Mouse (Mus musculus) embryonic fibroblast, embryonic 13.5 days (primary cell): ENCODE results near the gene Gm20388. TPM values are rescaled to one million over a fixed set of nuclear protein-coding genes. Genes with fewer than 3 reads are reported as not detected.

Experiments
- H3K27ac ChIP-seq: 2 replicates; pipeline ENCODE4 v1.5.1; 2012; ENCODE audit warnings: low read length, control low read depth, inconsistent platforms; ENCODE audit not compliant: insufficient read depth
- H3K4me1 ChIP-seq: 2 replicates; pipeline ENCODE4 v1.6.1; 2011; ENCODE audit warnings: low read length; ENCODE audit not compliant: control insufficient read depth, insufficient read depth
- H3K4me3 ChIP-seq: 2 replicates; pipeline ENCODE4 v1.5.1; 2011; ENCODE audit warnings: mild to moderate bottlenecking, control low read depth, low read length; ENCODE audit not compliant: insufficient read depth
- CTCF ChIP-seq: IDR thresholded peaks from 2 replicates; pipeline ENCODE4 v1.5.1; 2011; ENCODE audit warnings: mild to moderate bottlenecking, control low read depth, low read length, moderate library complexity, borderline replicate concordance; ENCODE audit not compliant: insufficient read depth
- POLR2A ChIP-seq: IDR thresholded peaks from 2 replicates; pipeline ENCODE4 v1.6.1; 2011; ENCODE audit warnings: low read depth, mild to moderate bottlenecking, control low read depth, low read length, moderate library complexity
- polyA plus RNA-seq: library from polyadenylated mRNA; stranded (reverse); fragments of >200 nt; gene quantifications from 2 replicates; pipeline ENCODE4 v1.2.4, GENCODE M21; 2011; ENCODE audit warnings: low read depth; ENCODE audit not compliant: missing spikeins, insufficient read length

Gm20388 gene
- polyA plus RNA-seq, 1 experiment, result 82.8 TPM

DNA sequence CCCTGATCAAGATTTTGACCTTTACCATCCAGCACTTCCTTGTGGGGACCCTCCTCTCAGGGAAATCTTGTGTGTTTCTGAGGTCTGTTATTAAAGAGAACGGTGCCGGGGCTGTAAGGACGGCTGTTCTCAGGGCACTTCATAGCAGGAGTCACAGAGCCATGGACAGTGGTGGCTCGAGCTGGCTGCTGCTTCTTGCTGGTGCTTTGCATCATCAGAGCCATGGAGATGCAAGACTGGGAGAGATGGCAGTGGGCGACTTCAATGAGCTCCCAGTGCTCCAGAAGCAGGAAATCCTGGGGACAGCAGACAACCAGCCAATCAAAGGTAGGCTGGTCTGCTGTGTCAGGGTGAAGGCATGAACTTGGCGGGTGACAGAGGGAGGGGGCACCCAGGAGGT, 2850.5 kb downstream of the Gm20388 start:
- Histone ChIP-seq H3K4me3 (no peak overlapping the region), H3K4me1 (no peaks in the 10 kb centered on the region), H3K27ac (no peak overlapping the region)
- no peak for TF ChIP-seq POLR2A
- TF ChIP-seq CTCF, result no peak

DNA sequence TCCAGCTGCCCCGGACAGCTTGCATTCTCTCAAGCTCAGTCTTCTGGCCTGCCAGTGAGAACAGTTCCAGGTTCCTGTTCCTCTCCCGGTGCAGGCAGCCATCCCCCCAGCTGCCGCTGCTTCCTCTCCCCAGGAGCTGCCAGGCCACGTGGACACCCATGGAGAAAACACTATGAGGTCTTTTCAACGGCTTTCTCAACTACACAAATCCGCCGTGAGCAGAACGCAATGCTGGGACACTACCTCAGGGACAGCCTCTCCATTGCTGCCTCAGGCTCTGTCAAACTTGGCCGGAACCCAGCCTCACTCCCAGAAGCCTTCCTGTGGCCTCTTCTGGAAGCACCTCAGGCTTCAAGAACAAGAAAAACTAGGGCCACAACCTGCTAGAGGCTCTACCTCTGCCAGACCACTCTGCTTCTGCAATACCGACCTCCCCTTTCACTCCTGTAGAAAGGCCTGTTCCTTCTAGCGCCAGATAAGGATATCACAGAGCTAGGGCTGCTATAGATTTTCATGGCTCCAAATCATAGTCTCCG, 2852.2 kb downstream of the Gm20388 start:
- no peak overlapping the region for H3K27ac ChIP-seq
- no peak for TF ChIP-seq POLR2A
- no peak for TF ChIP-seq CTCF
- no peak overlapping the region for H3K4me3 ChIP-seq
- no peaks in the 10 kb centered on the region for H3K4me1 ChIP-seq

DNA sequence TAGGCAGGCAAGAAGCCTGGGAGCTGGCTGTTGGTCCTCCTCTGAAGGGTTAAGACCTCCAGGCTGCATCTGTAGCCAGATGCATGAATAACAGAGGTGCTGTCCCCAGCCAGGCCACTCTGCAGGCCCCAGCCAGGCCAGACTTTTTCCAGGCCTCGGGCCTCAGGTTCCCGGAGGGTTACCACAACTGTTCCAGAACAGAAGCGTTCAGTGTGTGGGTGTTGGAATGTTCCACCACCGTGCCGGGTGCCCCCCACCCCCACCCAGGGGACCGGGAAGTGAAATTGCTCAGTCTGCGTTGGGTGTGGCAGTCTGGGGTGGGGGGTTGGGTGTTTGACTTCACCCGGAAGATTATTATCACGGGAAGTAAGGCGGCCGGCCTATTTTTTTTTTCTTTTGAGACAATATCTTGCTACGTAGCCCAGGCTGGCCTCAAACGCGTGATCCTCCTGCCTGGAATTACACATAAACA, 2852.7 kb downstream of the Gm20388 start:
- no peak overlapping the region for H3K4me3 ChIP-seq
- TF ChIP-seq POLR2A (no peak), CTCF (no peak)
- H3K4me1 ChIP-seq, result no peaks in the 10 kb centered on the region
- no peak overlapping the region for H3K27ac ChIP-seq

DNA sequence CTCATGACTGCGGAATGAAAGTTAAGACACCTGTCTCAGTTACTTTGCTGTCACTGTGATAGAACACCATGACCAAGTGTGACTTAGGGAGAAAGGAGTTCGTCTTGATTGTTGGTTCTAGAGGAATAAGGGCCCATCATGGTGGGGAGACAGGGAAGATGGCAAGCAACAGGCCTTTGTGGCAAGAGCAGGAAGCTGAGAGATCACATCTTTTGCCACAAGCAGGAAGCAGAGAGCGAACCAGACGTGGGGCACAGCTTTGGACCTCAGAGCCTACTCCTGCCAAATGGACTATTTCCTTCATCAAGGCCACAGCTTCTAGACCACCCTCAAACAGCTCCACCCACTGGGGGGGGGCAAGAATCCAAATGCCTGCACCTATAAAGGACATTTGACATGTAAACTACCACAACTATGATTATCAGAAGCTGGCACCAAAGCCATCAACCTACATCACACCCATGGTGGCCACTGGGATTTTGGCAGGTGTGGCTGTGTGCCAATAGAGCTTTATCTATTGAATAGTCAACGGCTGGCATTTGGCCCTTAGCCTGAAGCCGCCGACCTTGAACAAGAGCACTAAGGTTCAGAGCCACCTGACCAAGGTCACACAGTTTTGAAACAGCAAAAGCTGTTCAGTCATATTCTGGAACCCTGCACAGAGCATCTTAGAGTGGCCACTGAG, 2854.3 kb downstream of the Gm20388 start:
- Histone ChIP-seq H3K4me3 (no peak overlapping the region), H3K4me1 (no peaks in the 10 kb centered on the region), H3K27ac (no peak overlapping the region)
- TF ChIP-seq POLR2A (no peak), CTCF (no peak)

DNA sequence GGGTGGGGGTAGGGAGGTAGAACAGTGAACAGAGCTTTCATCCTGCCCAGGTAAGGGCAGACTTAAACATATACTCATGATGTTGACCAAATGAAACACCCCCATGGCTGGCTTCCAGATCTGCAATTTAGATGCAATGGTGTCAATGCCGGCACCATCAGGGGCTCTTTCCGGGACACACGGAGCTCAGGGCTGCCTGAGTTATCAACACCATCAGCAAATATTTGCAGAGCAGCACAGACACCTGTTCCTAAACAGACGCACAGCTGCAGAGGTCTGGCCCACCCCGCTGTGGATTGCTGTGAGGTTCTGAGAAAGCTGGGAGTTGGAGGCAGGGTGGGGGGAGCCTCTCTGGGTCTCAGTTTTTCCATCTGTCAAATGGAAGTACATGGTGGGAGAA, 2855.5 kb downstream of the Gm20388 start:
- H3K4me1 ChIP-seq, result no peaks in the 10 kb centered on the region
- no peak overlapping the region for H3K27ac ChIP-seq
- TF ChIP-seq POLR2A, result no peak
- TF ChIP-seq CTCF, result no peak
- H3K4me3 ChIP-seq, result no peak overlapping the region

DNA sequence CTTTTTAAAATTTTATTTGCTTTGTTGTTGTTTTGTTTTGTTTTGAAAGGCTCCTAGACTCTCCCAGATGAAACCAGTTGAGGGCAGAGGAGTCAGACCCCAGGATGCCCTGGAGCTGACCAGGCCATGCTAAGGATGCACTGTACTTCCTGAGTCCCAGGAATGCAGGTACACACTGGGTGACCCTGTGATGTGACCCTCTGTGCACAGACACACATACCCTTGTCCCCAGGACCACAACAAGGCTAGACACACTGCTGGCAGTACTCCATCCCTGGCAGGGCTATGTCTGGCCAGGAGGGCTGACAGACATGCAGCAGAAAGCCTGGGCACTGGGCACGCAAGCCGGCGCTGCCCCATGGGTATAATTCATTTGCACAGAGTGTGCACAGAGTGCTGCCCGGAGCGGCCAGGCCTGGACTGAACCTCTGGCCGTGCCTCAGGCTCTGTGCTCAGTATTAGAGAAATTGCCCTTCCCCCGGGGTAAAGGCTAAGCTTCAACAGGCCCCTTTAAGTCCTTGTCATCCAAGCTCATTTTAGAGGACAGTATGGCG, 2856.1 kb downstream of the Gm20388 start:
- Histone ChIP-seq H3K4me1 (no peaks in the 10 kb centered on the region), H3K27ac (no peak overlapping the region), H3K4me3 (no peak overlapping the region)
- no peak for TF ChIP-seq CTCF
- TF ChIP-seq POLR2A, result no peak

DNA sequence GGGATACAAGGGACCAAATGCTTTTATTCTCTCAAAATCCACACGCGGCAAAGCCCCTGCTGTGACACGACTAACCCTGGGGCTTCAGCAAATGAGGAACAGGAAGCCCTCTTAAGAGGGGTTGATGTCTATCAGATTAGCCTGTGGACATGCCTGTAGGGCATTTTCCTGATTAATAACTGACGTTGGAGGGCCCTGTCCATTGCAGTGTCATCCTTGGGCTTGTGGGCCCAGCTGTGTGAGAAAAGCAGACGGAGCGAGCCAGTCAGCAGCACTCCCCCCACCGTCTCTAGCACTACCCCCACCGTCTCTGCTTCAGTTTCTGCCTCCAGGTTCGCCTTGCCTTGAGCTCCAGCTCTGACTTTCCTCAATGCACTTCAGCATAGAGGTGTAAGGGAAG, 2856.6 kb downstream of the Gm20388 start:
- TF ChIP-seq CTCF (no peak), POLR2A (no peak)
- H3K4me3 ChIP-seq, result no peak overlapping the region
- no peak overlapping the region for H3K27ac ChIP-seq
- no peaks in the 10 kb centered on the region for H3K4me1 ChIP-seq

DNA sequence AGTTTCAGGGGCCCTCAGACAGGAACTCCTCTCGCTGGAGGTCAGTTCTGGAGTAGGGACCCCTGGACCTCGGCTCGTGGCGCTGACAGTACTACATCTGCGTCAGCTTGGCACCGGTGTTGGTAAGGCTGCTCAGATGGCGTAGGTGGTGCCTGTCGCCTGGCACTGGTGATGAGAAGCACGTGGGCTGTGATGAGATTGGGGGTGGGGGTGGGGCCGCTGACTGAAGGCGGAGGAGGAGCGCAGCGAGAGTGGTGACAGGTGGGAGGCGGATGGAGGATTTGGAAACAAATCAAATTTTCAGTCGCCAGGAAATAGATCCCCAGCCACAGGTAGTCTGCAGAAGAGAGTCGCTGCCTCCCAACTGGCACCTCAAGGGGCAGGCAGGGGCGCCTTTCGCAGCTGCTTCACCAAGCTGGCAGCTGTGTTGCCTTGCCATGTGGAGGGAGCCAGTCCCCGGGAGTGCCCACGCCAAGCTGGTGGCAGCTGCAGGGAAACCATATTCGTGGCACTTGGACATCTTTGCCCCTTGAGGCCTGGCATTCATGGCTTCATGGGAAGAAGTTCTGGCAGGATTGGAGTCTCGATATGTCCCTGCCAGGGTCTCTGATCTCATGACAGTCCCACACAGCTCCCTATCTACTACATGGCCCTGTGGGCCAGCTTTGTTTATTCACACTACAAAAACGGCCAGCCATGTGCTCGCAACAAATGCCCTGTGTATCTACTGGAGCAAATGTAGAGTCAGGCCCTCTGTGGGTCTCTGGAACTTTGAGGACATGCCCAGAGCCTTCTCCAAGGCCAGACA, 2858.8 kb downstream of the Gm20388 start:
- Histone ChIP-seq H3K4me1 (no peaks in the 10 kb centered on the region), H3K4me3 (no peak overlapping the region), H3K27ac (no peak overlapping the region)
- TF ChIP-seq CTCF, result no peak
- no peak for TF ChIP-seq POLR2A

DNA sequence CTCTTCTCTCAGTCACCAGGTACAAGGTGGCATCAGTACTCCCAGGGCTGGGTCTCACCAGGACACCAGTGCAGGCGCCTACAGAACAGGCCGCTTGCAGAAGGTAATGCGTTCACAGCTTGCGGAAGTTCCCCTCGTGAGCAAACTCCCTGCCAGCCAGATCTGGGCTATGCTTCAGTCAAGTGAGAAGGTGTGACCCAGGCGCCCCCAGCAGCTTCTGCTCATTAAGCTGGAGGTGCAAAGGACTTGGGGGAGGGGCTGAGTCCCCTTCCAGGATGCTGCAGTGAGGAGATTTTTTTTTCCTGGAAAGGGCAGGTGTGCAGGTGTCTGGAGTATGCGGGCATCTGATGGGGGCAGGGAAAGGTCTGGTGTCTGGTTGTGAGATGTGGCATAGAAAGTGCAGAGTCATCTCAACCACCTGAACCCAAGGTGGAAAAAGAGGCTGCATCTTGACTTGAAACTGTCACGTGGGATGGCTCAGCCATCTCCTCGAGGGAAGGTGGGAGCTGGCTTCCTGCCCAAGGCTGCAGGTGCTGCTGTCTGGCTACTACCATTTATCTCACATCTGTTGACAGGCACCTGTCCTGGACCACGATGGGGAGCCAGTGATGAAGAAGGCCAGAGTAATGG, 2861.9 kb downstream of the Gm20388 start:
- Histone ChIP-seq H3K27ac (no peak overlapping the region), H3K4me1 (peaks cover 2% of the 10 kb centered on the region; the same call in 1 of the 2 replicates), H3K4me3 (no peak overlapping the region)
- TF ChIP-seq CTCF, result no peak
- TF ChIP-seq POLR2A, result no peak
